Mouse (Mus musculus): ENCODE measurements around the gene Ctr9. TPM values are rescaled to one million over a fixed set of nuclear protein-coding genes. Genes with fewer than 3 reads are reported as not detected.

Gene Ctr9
- polyA plus RNA-seq, 1 experiment, result 16.5 TPM

- H3ac ChIP-seq (ENCODE audit: control insufficient read depth, insufficient read length), result no peak overlapping the region
- H3K4me3 ChIP-seq, result no peak overlapping the region
- no peak for TF ChIP-seq MYOG (IDR thresholded peaks at IDR 0.05; ENCODE audit: control insufficient read depth in 1 of 3, insufficient read depth in 1 of 3, insufficient read length in 2 of 3, low read depth in 2 of 3)
- no peak for TF ChIP-seq SRF (IDR thresholded peaks at IDR 0.05; ENCODE audit: control insufficient read depth, insufficient read length, low read depth)
- no peak for TF ChIP-seq TCF12 (IDR thresholded peaks at IDR 0.05; ENCODE audit: insufficient read depth, poor library complexity, severe bottlenecking)
- TF ChIP-seq USF1 (IDR thresholded peaks at IDR 0.05; ENCODE audit: low read depth), result no peak
- no peak for TF ChIP-seq CEBPB (IDR thresholded peaks at IDR 0.05; ENCODE audit: insufficient read depth, poor library complexity, severe bottlenecking)
- no peaks in the 10 kb centered on the region for H3K27me3 ChIP-seq (ENCODE audit: control insufficient read depth, insufficient read depth, insufficient read length)
- no peaks in the 10 kb centered on the region for H3K79me2 ChIP-seq (ENCODE audit: control insufficient read depth, insufficient read depth)
- peaks cover 6% of the 10 kb centered on the region for H3K36me3 ChIP-seq (ENCODE audit: control insufficient read depth, insufficient read depth)
- H3K4me2 ChIP-seq (ENCODE audit: low read depth), result no peak overlapping the region
Measured at GRCm38 (mm10) chr7:111062971-111063370, 34.2 kb downstream of the Ctr9 start.

- H3K4me3 ChIP-seq, result no peak overlapping the region
- no peak overlapping the region for H3ac ChIP-seq (ENCODE audit: control insufficient read depth, insufficient read length)
- TF ChIP-seq TCF12 (IDR thresholded peaks at IDR 0.05; ENCODE audit: insufficient read depth, poor library complexity, severe bottlenecking) (no peak), POLR2AphosphoS2 (IDR thresholded peaks at IDR 0.05; ENCODE audit: insufficient read length, low read depth) (peak; percentile 20), CEBPB (IDR thresholded peaks at IDR 0.05; ENCODE audit: insufficient read depth, poor library complexity, severe bottlenecking) (no peak)
- no peaks in the 10 kb centered on the region for H3K27me3 ChIP-seq (ENCODE audit: control insufficient read depth, insufficient read depth, insufficient read length)
- peaks cover 4% of the 10 kb centered on the region for H3K79me2 ChIP-seq (ENCODE audit: control insufficient read depth, insufficient read depth)
- no peak overlapping the region for H3K4me2 ChIP-seq (ENCODE audit: low read depth)
- H3K36me3 ChIP-seq (ENCODE audit: control insufficient read depth, insufficient read depth), result peaks cover 57% of the 10 kb centered on the region
Measured at GRCm38 (mm10) chr7:111068181-111068580, 39.4 kb downstream of the Ctr9 start.

- TF ChIP-seq POLR2AphosphoS2 (IDR thresholded peaks at IDR 0.05; ENCODE audit: insufficient read length, low read depth) (peak; percentile 78), TCF12 (IDR thresholded peaks at IDR 0.05; ENCODE audit: insufficient read depth, poor library complexity, severe bottlenecking) (no peak), E2F4 (IDR thresholded peaks at IDR 0.05; ENCODE audit: insufficient read depth) (no peak), POLR2A (IDR thresholded peaks at IDR 0.05; ENCODE audit: insufficient read length, low read depth) (no peak)
- H3K4me2 ChIP-seq (ENCODE audit: low read depth), result no peak overlapping the region
- H3K4me3 ChIP-seq, result no peak overlapping the region
Measured at GRCm38 (mm10) chr7:111069439-111070166, 40.9 kb downstream of the Ctr9 start.

GRCm38 (mm10) chr7:111070167-111070496 lies 41.4 kb downstream of the Ctr9 start:
- no peak overlapping the region for H3K4me3 ChIP-seq
- peaks cover 4% of the 10 kb centered on the region for H3K79me2 ChIP-seq (ENCODE audit: control insufficient read depth, insufficient read depth)
- H3K4me2 ChIP-seq (ENCODE audit: low read depth), result no peak overlapping the region
- no peak for TF ChIP-seq POLR2A (IDR thresholded peaks at IDR 0.05; ENCODE audit: insufficient read length, low read depth)
- no peak for TF ChIP-seq MYOD1 (IDR thresholded peaks at IDR 0.05; ENCODE audit: control insufficient read depth in 1 of 3, insufficient read length in 2 of 3, low read depth in 2 of 3)
- no peak for TF ChIP-seq TCF3 (IDR thresholded peaks at IDR 0.05; ENCODE audit: insufficient read length, low read depth)
- TF ChIP-seq USF1 (IDR thresholded peaks at IDR 0.05; ENCODE audit: low read depth), result no peak
- no peak for TF ChIP-seq CEBPB (IDR thresholded peaks at IDR 0.05; ENCODE audit: insufficient read depth, poor library complexity, severe bottlenecking)
- TF ChIP-seq TCF12 (IDR thresholded peaks at IDR 0.05; ENCODE audit: insufficient read depth, poor library complexity, severe bottlenecking), result no peak
- no peak for TF ChIP-seq POLR2AphosphoS2 (IDR thresholded peaks at IDR 0.05; ENCODE audit: insufficient read length, low read depth)
- no peak for TF ChIP-seq MYOG (IDR thresholded peaks at IDR 0.05; ENCODE audit: control insufficient read depth in 1 of 3, insufficient read depth in 1 of 3, insufficient read length in 2 of 3, low read depth in 2 of 3)
- no peak for TF ChIP-seq SRF (IDR thresholded peaks at IDR 0.05; ENCODE audit: control insufficient read depth, insufficient read length, low read depth)
- no peak for TF ChIP-seq REST (IDR thresholded peaks at IDR 0.05; ENCODE audit: insufficient read depth, insufficient read length)
- no peak for TF ChIP-seq E2F4 (IDR thresholded peaks at IDR 0.05; ENCODE audit: insufficient read depth)
- TF ChIP-seq MAX (IDR thresholded peaks at IDR 0.05; ENCODE audit: low read depth), result no peak
- no peaks in the 10 kb centered on the region for H3K27me3 ChIP-seq (ENCODE audit: control insufficient read depth, insufficient read depth, insufficient read length)
- no peak overlapping the region for H3ac ChIP-seq (ENCODE audit: control insufficient read depth, insufficient read length)
- H3K36me3 ChIP-seq (ENCODE audit: control insufficient read depth, insufficient read depth), result peaks cover 76% of the 10 kb centered on the region

More at GRCm38 (mm10) chr7:111069439-111070166, 40.9 kb downstream of the Ctr9 start:
- no peaks in the 10 kb centered on the region for H3K27me3 ChIP-seq (ENCODE audit: control insufficient read depth, insufficient read depth, insufficient read length)
- no peak overlapping the region for H3ac ChIP-seq (ENCODE audit: control insufficient read depth, insufficient read length)
- H3K79me2 ChIP-seq (ENCODE audit: control insufficient read depth, insufficient read depth), result peaks cover 4% of the 10 kb centered on the region
- peaks cover 71% of the 10 kb centered on the region for H3K36me3 ChIP-seq (ENCODE audit: control insufficient read depth, insufficient read depth)

GRCm38 (mm10) chr7:111072410-111072809 lies 43.7 kb downstream of the Ctr9 start:
- Histone ChIP-seq H3K4me2 (ENCODE audit: low read depth) (no peak overlapping the region), H3ac (ENCODE audit: control insufficient read depth, insufficient read length) (no peak overlapping the region), H3K4me3 (no peak overlapping the region), H3K27me3 (ENCODE audit: control insufficient read depth, insufficient read depth, insufficient read length) (no peaks in the 10 kb centered on the region), H3K79me2 (ENCODE audit: control insufficient read depth, insufficient read depth) (peaks cover 6% of the 10 kb centered on the region), H3K36me3 (ENCODE audit: control insufficient read depth, insufficient read depth) (peaks cover 99% of the 10 kb centered on the region)
- TF ChIP-seq E2F4 (IDR thresholded peaks at IDR 0.05; ENCODE audit: insufficient read depth) (no peak), MYOD1 (IDR thresholded peaks at IDR 0.05; ENCODE audit: control insufficient read depth in 1 of 3, insufficient read length in 2 of 3, low read depth in 2 of 3) (no peak), MAX (IDR thresholded peaks at IDR 0.05; ENCODE audit: low read depth) (no peak), MYOG (IDR thresholded peaks at IDR 0.05; ENCODE audit: control insufficient read depth in 1 of 3, insufficient read depth in 1 of 3, insufficient read length in 2 of 3, low read depth in 2 of 3) (no peak), SRF (IDR thresholded peaks at IDR 0.05; ENCODE audit: control insufficient read depth, insufficient read length, low read depth) (no peak), TCF12 (IDR thresholded peaks at IDR 0.05; ENCODE audit: insufficient read depth, poor library complexity, severe bottlenecking) (no peak), POLR2A (IDR thresholded peaks at IDR 0.05; ENCODE audit: insufficient read length, low read depth) (no peak), CEBPB (IDR thresholded peaks at IDR 0.05; ENCODE audit: insufficient read depth, poor library complexity, severe bottlenecking) (no peak)

All from myocyte (in vitro differentiated cells).